Mouse (Mus musculus) thymus, postnatal 14 days (tissue): ENCODE data around the gene Hoxd10.

Experiments
- DNase-seq: peaks from one replicate; pipeline ENCODE4 v3.0.0; 2021

Hoxd10 gene

DNA sequence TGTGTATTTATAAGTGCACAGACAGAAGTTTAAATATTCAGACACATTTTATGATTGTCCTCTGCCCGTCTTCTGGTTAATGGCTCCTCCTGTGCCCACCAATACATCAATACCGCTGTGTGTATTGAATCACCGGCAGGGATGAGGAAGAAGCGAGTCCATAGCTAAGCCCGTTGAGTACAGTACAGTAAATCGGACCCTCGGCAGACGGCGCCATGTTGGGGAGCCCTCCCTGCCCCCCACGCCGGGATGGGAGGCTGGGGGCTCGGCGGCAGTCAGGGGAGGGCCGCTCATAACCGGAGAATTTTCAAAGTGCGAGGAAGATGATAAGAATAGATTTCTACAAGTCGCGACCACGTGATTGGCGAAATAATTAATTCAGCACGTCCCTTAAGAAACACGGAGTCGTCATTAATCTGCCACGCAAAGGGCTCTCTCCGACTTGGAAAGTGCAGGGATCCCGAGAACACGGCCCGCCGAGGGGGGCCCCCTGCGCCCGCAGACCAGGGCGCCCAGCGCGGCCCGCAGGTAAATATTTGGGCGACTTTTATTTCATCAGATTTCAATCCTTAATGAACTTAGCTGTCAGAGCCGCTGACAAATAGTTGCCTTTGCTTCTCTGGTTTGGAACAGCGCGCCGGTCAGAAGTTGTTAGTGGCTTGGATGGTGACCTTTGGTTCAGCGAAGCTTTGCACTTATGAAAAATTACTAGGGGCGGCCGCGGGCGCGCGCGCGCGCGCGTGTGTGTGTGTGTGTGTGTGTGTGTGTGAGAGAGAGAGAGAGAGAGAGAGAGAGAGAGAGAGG lies 41.0 kb downstream of the Hoxd10 start:
- DNase-seq = no peak

DNA sequence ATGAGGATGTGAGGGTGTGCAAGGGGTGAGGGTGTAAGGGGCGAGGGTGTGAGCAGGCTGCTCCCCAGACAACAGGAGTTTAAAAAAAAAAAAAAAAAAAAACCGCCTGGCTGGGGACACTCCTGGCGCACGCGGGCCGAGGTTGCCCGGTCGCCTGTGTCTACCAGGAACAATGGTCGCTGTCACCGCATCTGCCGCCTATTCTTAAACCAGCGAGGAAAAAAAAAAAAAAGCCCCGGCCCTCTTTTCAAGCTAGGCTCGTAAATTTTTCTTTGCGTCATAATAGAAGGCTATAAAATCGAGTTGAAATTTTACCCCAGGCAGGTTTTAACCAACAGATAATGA lies 41.6 kb downstream of the Hoxd10 start:
- no peak for DNase-seq

DNA sequence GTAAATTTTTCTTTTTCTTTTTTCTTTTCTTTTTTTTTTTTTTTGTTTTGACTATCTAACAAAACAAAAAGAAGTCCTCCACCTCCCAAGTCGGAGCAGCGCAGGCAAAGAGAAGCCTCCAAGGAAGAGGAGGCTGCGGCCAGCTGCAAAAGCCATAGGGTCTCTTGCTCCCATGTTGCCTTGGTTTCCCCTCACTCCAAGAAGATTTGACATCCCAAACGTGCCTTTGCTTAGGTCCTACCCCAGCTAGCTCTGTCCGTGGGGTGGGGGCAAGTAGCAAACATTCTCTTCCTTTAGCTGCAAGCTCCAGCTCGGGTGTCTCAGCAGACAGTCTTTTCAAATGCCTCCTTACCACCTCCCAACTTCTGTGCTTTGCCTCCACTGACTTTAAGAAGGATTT lies 42.0 kb downstream of the Hoxd10 start:
- DNase-seq = no peak

DNA sequence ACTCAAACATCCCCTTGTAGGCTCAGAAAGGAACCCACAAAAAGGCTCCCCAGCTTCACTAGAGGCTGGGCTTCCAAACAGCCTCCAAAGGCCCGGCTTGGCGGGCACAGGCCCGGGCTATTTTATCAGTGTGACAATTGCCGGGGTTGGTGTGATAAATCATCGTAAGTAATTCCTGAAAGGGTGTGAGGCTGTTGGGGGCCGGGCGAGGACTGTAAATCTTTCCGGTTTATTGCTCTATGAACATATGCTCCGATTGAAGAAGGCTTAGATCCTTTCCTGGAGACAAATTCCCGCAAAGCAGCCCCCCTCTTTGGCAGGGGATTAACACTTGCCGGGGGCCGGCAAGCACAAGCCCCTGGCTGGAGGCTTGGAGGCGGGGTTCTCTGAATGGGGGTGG lies 42.7 kb downstream of the Hoxd10 start:
- DNase-seq = no peak

DNA sequence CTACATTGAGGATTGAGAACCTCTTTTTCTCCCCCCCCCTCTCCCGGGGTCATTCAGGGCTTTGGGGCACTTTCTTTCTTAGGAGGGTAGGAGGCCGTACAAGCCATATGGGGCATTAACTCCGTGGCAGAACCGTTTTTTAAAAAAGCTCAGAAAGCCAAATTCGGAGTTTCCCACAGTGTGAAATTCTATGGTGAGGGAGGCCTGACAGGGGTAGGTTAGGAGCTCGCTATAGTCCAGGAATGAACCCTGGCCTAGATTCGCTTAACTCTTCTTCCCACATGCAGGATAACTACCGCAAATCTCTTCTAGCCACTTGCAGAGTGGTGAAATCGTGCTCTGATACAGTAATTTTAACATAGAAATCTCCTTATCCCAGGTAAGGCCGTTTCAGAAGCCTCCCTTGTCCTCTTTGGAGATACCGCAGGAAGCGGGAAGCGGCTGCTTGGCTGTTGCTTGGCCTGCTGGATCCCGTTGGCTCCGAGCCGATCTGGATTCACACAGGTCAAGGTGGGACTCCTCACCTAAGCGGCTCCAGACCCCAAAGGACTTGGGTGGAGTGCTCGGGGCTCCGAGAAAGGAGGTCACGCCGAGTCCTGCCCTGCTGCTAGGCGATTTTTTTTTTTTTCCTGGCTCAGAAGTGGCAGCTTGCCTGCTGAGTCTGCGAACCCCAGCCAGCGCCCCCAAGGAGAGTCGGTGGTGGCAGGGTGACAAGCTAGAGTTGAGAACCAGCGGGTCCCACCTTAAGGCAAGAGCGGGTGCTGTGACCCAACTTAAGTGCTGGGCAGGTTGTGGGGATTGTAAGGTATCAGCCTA lies 43.5 kb downstream of the Hoxd10 start:
- no peak for DNase-seq

DNA sequence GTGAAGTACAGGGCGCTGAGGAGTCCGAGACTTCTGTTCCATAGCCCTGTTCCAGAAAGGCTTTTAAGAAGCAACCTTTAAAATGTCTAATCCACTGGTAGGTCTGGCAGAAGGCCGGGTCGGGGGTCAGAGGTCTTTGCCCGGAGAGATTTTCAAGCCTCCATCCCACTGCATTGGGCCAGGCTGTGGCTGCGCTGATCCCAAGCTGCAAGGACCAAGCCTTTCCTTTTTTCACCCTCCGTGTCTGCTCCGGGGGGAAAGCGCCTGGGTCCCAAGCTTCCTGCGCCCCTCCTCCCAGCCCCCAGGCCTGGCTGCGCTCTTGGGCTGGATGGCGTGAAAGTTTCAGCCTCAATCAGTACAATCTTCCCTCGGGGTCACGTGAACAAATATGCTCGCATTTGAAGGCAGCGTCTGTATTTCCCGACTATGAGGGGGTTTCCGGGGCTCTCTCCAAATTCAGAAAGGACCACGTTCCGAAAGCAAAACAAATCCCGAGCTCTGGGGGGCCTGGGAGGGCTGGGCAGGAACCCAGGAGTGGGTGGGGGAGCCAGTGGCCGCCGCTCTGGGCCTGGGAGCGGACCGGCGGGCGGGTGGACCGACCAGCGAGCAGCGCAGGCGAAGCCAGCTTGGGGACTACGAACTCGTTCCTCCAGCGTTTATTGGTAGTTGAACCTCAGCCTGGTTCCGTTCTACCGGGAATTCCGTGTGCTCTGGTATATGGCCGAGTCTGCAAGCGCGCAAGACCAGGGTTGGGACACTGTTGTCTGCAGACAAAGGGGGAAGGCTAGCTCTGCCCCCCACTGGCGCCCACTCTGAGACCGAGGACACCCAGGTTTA lies 44.3 kb downstream of the Hoxd10 start:
- DNase-seq = no peak

DNA sequence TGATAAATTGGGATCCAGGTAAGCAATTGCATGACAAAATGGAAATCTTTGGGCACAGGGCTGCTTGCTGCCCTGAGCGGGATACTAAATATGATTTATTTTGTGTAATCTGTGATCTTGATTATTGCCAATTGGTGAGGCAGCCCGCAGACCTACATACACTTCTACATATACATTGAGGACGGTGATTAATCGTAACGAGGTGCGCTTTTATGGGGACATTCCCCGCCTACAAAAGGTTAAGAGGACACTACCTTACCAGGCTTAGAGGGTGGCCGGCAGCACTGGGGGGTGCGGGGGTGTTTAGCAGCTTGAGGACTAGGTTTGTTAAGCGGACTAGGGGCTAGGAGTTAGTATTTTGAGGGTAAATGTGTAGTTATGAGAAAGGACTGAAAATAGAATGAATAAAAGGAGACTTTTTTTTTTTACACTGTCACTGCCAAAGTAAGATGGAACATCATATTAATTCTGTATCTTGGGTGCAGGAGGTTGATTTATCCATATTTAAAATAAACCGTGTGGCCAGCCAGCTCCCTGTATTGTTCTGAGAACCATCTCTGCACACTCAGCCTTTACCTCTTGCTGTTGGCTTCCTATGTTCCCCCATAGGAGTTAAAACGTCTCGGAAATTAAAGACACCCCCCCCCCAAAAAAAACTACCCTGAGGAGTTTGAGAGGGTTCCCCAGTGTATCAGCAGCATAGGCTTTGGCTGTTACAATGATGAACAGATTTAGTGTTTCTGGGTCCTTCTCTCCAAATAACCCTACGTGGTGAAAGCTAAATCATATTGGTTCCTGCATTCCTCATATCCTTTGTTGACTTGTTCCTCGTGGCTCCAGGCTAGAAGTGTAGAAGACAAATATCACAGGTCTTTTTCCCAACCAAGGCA lies 45.2 kb downstream of the Hoxd10 start:
- no peak for DNase-seq

DNA sequence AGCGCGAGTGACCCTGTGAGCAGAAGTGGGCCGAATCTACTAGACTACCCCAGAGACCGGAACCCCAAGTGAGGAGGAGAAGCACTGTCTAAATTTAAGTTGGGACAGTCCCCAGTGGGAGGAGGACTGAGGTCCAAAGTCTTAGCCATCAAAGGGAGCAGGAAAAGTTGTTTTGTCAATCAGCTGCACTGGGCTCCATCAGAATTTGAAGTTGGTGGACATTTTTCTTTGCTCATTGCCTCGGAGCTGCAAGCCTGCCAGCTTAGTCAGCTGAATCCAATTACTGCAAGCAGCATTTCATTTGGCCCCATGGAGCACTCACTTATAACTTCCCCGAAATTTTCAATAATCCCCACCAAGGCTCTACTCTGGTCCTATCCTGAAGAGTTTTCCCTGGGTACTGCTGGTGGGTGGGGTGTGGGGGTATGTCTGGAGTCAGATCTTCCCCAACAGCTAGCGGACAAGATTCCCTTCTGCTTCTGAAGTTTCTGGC lies 45.9 kb downstream of the Hoxd10 start:
- DNase-seq = no peak

DNA sequence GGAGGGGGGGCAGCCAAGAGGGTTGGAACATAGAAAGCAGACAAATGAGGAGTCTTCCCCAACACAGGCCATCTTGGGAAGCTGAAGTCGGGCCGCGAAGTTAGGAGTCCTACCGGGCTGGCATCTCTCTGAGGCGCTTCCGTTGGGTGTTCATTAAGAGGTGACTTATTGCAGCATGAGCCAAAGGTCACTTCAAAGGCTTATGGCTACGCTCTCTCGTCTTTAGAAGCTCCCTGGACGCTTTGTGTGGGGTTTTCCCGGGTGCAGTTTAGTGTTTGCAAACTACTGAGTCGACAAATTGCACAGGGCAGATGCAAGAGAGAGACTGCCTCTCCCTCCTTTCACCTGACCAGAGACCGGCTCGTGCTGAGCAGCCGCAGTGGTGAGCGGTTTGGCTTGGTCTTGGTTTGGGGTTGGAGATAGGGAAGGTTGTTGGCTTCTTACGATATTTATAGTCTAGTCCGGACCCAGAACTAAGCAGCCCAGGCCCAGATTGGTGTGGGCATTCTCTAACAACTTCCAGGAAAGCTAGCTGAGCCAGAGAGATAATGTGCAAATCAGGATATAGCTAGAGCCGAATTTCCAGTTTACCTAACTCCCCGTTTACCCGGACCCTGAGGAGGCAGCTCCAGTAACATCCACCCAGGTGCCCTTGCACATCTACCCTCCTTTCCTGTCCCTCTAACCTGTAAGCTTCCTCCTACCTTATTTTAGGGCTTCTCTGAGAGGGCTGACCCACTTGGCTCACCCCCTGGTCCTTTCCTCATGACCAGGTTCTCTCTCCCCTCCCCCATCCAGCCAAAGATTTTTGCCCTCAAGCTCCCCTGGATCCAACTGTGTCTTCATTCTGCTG lies 47.1 kb downstream of the Hoxd10 start:
- no peak for DNase-seq

DNA sequence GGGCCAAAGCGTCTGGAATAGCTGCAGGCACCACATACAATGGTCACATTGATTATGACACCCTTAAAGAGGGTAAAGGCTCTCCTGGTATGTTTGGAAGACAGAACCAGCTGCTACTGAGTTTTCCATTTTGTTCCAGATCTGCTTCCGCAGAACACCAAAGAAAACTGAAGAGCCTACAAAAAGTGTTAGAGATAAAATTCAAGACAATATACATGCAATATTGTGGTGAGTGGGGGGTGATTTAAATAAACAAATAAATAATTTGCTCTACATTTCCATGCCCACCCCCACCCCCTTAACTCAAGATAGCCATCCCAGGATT lies 47.7 kb downstream of the Hoxd10 start:
- no peak for DNase-seq

DNA sequence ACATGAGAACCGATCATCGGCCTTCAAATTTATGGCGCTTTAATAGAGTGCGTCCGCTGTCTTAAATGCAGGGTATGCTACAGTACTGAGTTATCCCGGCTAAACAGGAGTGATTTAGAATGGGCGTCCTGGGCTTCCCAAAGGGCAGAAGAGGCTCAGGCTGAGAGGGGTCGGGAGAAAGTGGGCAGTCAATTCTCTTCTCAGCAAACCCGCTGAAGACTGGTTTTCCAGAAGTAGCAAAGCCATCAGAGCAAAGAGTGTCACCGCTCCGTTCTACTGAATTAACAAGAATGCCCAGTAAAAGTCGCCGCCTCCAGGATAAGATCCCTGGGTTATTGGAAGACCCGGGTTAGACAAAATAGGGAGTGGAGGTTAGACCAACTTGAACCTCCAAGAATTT lies 48.1 kb downstream of the Hoxd10 start:
- no peak for DNase-seq

DNA sequence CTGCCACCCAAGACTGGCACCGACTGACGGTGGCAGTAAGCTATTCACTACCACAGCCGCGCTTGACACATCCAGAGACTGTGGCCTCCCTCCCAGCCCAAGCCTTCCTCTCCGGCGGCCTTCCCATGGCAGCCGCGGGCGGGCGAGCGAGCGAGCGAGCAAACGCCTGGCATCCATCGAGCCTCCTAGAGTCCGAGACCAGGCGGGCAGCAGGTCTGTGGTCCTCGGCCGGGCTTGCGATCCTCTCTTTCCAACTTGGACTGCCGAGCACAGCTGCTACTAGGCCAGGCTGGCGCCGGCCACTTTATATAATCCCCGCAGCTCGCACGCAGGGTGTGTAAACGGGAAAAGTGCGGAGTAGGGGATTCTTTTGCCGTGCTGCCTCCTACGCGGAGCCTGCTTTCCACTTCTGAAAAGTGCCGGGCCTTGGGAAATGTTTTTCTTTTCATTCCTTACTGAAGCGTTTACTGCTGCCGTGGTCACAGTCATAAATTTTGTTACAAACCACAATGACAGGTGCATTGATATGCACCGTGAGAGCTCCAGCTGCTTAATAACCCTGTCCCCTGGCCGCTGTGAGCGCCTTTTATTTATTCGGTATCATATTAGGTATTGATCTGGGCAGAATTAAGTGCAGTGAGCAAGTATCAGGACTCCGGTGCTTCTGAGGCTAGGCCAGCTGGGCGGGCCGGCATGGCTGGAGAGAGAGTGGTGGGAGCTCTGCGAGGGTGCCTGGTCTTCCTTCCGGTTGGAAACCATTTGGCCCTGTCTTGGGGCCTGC lies 48.8 kb downstream of the Hoxd10 start:
- no peak for DNase-seq

DNA sequence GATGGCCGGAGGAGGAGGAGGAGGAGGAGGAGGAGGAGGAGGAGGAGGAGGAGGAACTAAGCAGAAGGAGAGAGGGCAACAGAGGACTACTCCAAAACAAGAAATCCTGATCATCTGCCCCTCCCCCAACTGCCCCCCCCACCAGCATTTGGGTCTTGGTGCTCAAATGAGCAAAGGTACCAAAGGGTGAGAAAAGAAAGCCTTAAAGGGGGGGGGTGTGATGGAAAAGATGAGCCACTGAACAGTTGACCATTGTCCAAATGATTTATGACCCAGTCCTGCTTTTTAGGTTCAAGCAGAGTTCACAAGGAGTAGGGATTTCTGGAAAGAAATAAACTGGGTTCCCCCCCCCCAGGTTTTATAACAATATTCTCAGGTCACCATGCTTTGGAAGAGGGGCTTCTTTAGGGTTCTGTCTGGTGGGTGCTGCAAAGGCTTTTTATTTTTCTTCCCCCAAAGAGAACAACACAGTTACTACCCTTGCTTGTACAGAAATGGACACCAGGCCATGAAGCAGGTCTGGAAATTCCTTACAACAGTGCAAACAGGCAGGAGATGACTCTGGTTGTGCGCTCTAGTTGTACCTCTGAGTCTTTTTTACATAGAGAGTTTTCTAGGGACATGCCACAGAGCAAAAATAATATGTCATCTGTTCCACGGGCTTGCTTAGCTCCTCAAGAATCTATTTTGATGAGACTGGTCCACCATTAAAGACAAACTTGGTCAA lies 49.7 kb downstream of the Hoxd10 start:
- DNase-seq = no peak

DNA sequence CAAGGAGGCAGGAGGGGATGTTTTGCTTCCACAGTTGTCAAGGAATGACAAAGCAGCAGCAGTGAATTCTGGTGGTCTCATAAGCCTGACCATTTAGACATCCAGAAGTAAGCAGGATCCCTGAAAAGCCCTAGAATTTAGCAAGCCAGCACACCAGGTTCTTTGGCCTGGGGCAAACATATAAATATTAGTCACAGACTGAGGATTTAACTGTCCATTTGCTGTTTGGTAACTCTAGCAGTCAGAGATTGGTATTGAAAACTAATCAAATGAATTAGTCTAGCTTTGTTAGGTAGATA lies 50.2 kb downstream of the Hoxd10 start:
- no peak for DNase-seq
